Mouse (Mus musculus) forebrain, embryonic 14.5 days (tissue): ENCODE results near the gene Prpf40b. TPM values are rescaled to one million over a fixed set of nuclear protein-coding genes. Genes with fewer than 3 reads are reported as not detected.

Source experiments
- ATAC-seq: fragments of 200-750 bp; cut with Nextera tagmentation; 2 replicates; pipeline ENCODE4 v1.8.0; 2017; ENCODE audit warnings: mild to moderate bottlenecking, moderate library complexity
- DNase-seq: peaks from one replicate; pipeline ENCODE4 v3.0.0-alpha.2; 2015; ENCODE audit warnings: low spot score
- H3K27ac ChIP-seq: fragments of 300-500 bp; sonication (generic); 2 replicates; pipeline ENCODE4 v1.5.1; 2014; ENCODE audit warnings: low read depth, mild to moderate bottlenecking, control low read depth, low read length, moderate library complexity
- H3K27me3 ChIP-seq: fragments of 300-500 bp; sonication (generic); replicated peaks from 2 replicates; pipeline ENCODE4 v1.6.1; 2014; ENCODE audit warnings: low read length, control low read depth, mixed read lengths; ENCODE audit not compliant: control insufficient read depth, insufficient read depth
- H3K36me3 ChIP-seq: fragments of 300-500 bp; sonication (generic); 2 replicates; pipeline ENCODE4 v1.6.1; 2014; ENCODE audit warnings: low read length, control low read depth; ENCODE audit not compliant: control insufficient read depth, insufficient read depth
- H3K4me1 ChIP-seq: fragments of 300-500 bp; sonication (generic); 2 replicates; pipeline ENCODE4 v1.6.1; 2014; ENCODE audit warnings: antibody characterized with exemption, low read length, control low read depth; ENCODE audit not compliant: control insufficient read depth, insufficient read depth
- H3K4me2 ChIP-seq: fragments of 300-500 bp; sonication (generic); 2 replicates; pipeline ENCODE4 v1.6.1; 2014; ENCODE audit warnings: mild to moderate bottlenecking, control low read depth, low read length
- H3K4me3 ChIP-seq: fragments of 300-500 bp; sonication (generic); 2 replicates; pipeline ENCODE4 v1.5.1; 2014; ENCODE audit warnings: low read depth, low read length, control low read depth
- H3K9ac ChIP-seq: fragments of 300-500 bp; sonication (generic); 2 replicates; pipeline ENCODE4 v1.6.1; 2014; ENCODE audit warnings: mild to moderate bottlenecking, low read length, control low read depth, moderate library complexity
- H3K9me3 ChIP-seq: fragments of 300-500 bp; sonication (generic); replicated peaks from 2 replicates; pipeline ENCODE4 v1.6.1; 2016; ENCODE audit warnings: low read length, control low read depth, mixed read lengths; ENCODE audit not compliant: control insufficient read depth
- WGBS: fragments of 180-500 bp; shearing (Covaris S2); extraction: QIAGEN DNeasy Blood & Tissue Kit; methylation state at CpG from one replicate; pipeline ENCODE4 v1.1.7; 2014; 5-methylcytosine and 5-hydroxymethylcytosine counted together
- polyA plus RNA-seq: library from polyadenylated mRNA; unstranded; fragments of >200 nt; fragmentation: Nextera tagmentation; extraction: Ambion mirVana; gene quantifications from 2 replicates; pipeline ENCODE4 v1.2.1, GENCODE M21; 2014

Gene Prpf40b
- polyA plus RNA-seq, 1 experiment from 2014 or later: 57.2 TPM

DNA sequence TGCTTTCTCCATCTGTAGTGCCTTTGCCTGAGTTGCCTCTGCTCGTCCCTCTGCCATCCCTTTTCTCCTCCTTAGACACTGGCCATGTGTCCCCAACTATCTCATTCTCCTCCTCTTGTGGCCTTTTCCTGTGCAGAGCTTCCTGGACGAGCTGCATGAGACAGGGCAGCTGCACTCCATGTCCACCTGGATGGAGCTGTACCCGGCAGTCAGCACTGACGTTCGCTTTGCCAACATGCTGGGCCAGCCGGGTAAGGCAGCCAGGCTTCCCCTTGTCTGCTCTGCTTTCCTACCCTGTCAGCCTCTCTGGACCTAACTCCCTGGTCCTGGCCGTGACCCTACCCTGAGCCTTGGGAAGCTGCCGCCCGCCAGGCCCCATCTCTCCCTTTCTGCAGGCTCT is 14.7 kb downstream of the Prpf40b start:
- Histone ChIP-seq H3K9me3 (no peaks in the 10 kb centered on the region), H3K4me2 (no peak overlapping the region), H3K27ac (no peak overlapping the region), H3K4me3 (no peak overlapping the region), H3K27me3 (no peaks in the 10 kb centered on the region), H3K9ac (no peak overlapping the region), H3K4me1 (no peaks in the 10 kb centered on the region), H3K36me3 (peaks cover 99% of the 10 kb centered on the region)
- ATAC-seq (no peak), DNase-seq (no peak)
- WGBS: 90% methylated on average over 9 of the region's 9 CpGs

DNA sequence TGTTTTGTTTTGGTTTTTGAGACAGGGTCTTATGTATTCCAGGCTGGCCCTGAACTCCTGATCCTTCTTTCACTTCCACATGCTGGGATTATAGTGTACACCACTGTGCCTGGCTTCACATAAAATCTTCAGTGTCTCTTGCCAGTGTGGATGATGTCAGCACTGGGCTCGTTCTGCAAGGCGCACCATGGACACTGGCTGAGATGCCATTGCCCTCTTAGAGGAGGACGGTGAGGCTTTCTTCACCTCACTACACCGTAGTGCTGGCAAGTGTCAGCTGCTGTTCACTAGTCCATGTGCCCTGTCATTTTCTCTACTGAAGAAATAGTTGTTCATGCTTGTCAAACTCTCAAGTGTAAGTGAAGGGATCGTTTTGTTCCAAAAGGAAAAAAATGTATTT is 15.7 kb downstream of the Prpf40b start:
- Histone ChIP-seq H3K4me3 (no peak overlapping the region), H3K9me3 (no peaks in the 10 kb centered on the region), H3K4me1 (no peaks in the 10 kb centered on the region), H3K36me3 (peaks cover 99% of the 10 kb centered on the region), H3K27me3 (no peaks in the 10 kb centered on the region), H3K4me2 (no peak overlapping the region), H3K27ac (no peak overlapping the region), H3K9ac (no peak overlapping the region)
- WGBS: 94% methylated on average over 5 of the region's 5 CpGs
- no peak for ATAC-seq
- no peak for DNase-seq

DNA sequence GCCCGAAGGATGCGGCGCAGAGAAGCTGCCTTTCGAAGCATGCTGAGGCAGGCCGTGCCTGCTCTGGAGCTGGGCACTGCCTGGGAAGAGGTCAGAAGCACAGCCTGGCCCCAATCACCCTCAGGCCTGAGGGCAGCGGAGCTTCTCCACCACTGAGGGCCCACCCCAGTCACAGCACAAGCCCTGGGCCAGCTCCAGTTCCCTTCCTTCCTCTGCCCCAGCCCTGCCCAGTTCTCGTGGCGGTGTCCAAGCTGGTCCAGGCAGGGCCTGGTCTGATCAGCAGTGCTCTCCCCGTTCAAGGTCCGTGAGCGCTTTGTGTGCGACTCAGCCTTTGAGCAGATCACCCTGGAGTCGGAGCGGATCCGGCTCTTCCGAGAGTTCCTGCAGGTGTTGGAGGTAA is 20.0 kb downstream of the Prpf40b start:
- H3K4me3 ChIP-seq: no peak overlapping the region
- H3K4me1 ChIP-seq: no peaks in the 10 kb centered on the region
- no peak overlapping the region for H3K27ac ChIP-seq
- no peak for DNase-seq
- 93% methylated on average over 16 of the region's 16 CpGs for WGBS
- H3K9me3 ChIP-seq: no peaks in the 10 kb centered on the region
- H3K36me3 ChIP-seq: peaks cover 98% of the 10 kb centered on the region
- ATAC-seq: no peak
- no peak overlapping the region for H3K4me2 ChIP-seq
- H3K27me3 ChIP-seq: no peaks in the 10 kb centered on the region
- H3K9ac ChIP-seq: no peak overlapping the region

DNA sequence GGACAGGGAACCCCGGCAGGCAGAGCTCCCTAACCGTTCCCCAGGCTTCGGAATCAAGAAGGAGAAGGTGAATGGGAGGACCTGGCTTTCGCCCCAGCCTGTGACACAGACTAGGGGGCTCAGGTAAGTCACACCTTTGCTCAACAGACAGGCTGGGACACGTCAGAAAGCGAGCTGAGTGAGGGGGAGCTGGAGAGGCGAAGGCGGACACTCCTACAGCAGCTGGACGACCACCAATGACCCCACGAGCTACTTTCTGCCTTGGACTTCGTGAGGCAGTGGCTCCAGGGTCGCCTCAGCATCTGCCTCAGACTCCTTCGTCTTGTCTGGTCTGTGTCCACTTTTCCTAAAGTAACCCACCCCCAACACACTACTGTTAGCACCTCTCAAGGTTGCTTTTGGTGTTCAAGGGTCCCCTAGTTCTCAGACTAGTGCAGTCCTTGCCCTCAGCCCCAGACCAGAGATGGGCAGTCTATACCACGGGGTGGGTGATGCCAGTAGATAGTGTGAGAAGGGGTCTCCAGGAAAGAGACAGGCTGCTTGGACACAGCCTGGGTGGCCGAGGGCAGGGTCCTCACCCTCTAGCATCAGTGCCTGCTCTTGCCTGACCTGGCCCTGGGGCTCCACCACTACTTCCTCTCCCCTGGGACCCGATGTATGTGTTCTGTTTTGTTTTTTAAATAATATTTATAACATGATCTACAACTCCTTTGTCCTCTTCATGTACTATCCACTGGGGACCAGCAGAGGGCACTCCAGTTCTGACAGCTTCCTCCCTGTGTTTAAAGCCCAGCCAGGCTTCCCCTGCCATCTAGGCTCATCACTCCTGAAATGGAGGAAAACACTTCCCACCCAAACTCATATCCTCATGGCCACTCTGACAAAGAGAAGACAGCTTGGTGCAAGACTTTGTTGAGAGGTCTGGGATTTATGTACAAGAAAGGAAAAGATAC is 21.7 kb downstream of the Prpf40b start:
- no peaks in the 10 kb centered on the region for H3K9me3 ChIP-seq
- no peak overlapping the region for H3K4me3 ChIP-seq
- H3K4me1 ChIP-seq: no peaks in the 10 kb centered on the region
- 82% methylated on average over 16 of the region's 16 CpGs for WGBS
- peaks cover 96% of the 10 kb centered on the region for H3K36me3 ChIP-seq
- peak overlapping the region; percentile 17; the same call in 1 of the 2 replicates for H3K9ac ChIP-seq
- peak; percentile 88 for DNase-seq
- no peak overlapping the region for H3K4me2 ChIP-seq
- H3K27me3 ChIP-seq: no peaks in the 10 kb centered on the region
- peak overlapping the region; percentile 79 for H3K27ac ChIP-seq
- ATAC-seq: peak; percentile 76

DNA sequence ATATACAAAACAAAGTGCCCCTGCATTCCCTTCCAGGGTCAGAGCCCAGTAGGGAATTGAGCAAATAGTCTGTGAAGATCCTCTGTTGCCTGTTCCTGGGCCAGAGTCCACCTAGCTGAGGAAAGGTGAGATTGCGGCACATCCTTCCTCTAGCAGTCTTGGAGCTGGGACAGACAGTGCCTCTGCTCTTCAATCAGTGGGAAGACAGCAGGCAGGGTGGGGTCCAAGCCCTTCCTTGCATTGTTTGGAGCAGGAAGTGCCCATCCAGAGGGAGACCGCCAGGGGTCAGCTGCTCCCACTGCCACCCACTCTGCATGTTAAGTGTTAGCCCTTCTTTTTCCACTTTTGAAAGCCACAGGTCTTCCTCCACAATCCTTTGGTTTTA is 22.4 kb downstream of the Prpf40b start:
- H3K36me3 ChIP-seq: peaks cover 96% of the 10 kb centered on the region
- DNase-seq (no peak), ATAC-seq (no peak)
- no peaks in the 10 kb centered on the region for H3K4me1 ChIP-seq
- peak overlapping the region; percentile 17; the same call in 1 of the 2 replicates for H3K9ac ChIP-seq
- H3K4me2 ChIP-seq: no peak overlapping the region
- 83% methylated on average over 2 of the region's 2 CpGs for WGBS
- no peaks in the 10 kb centered on the region for H3K9me3 ChIP-seq
- no peaks in the 10 kb centered on the region for H3K27me3 ChIP-seq
- no peak overlapping the region for H3K4me3 ChIP-seq
- peak overlapping the region; percentile 79 for H3K27ac ChIP-seq

DNA sequence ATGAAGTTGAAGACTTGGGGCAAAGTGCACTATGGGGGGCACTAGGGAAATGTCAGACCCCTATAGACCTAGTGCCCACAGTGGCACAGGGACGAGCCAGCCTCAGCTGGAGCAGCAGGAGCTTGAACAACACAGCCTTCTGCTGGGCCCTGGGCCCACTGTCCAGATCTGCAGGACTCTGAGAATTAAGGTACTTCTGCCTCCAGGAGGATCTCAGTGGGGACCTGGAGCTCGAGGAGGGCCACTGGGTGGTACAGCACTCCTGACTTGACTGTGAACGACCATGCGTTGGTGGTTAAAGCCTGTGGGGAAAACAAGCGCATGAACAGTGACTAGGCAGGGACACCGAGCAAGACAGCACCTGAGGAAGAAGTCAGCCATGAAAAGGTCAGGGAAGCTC is 23.2 kb downstream of the Prpf40b start:
- Histone ChIP-seq H3K4me1 (no peaks in the 10 kb centered on the region), H3K4me3 (no peak overlapping the region), H3K36me3 (peaks cover 96% of the 10 kb centered on the region), H3K9me3 (no peaks in the 10 kb centered on the region), H3K4me2 (no peak overlapping the region), H3K27me3 (no peaks in the 10 kb centered on the region), H3K27ac (no peak overlapping the region; the same call in 1 of the 2 replicates), H3K9ac (no peak overlapping the region)
- ATAC-seq: no peak
- no peak for DNase-seq
- 90% methylated on average over 6 of the region's 6 CpGs for whole genome bisulfite sequencing

DNA sequence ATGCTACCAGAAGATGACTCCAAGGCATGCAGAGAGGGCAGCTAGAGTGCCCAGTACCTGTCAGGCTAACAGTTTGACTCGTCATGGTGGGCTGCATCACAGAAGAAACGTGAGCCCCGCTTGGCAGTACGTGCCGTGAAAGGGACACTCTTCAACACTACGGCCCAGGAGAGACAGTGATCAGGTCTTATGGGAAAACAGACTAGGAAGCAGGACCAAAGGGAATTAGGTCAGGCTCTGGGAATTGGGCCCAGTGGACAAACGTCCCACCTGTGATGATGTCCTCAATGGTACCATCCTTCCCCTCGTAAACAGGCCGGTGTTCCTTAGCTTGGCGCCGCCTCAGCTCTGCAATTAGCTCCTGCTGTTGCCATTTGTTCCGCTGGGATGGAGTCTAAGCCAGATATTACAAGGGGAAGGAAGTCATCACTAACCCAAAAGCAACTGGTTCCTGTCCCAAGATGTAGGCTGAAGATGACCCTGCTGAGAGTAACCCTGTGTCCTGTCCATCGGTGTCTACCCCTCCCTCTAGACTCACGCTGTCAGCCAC is 24.0 kb downstream of the Prpf40b start:
- Histone ChIP-seq H3K9ac (no peak overlapping the region), H3K4me3 (no peak overlapping the region), H3K27me3 (no peaks in the 10 kb centered on the region), H3K36me3 (peaks cover 96% of the 10 kb centered on the region), H3K9me3 (no peaks in the 10 kb centered on the region), H3K4me1 (no peaks in the 10 kb centered on the region), H3K4me2 (no peak overlapping the region), H3K27ac (peak overlapping the region; percentile 14; the same call in 1 of the 2 replicates)
- 94% methylated on average over 14 of the region's 14 CpGs for WGBS
- DNase-seq (no peak), ATAC-seq (no peak)

DNA sequence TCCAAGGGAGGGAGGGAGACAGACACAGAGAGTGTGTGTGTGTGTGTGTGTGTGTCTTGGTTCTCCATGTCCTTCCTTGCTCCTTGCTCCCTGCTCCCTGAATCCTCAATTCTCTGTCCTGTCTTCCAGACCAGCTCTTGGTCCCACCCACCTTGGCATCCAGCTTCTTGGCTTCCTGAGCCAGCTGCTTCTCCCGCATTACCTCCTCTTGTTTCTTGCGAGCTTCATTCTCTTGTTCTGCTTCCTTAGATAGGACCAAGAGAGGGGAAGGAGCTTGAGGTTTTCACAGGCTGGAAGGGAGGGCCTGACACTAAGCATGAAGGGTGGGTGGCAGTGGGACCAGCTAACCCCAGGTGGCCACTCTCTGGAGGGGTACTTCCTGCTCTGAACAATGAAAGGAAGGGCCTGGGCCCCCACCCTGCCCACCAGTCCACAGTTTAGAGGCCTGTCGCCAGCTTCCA is 24.6 kb downstream of the Prpf40b start:
- WGBS: 76% methylated on average over 3 of the region's 3 CpGs
- no peak for ATAC-seq
- H3K9ac ChIP-seq: no peak overlapping the region
- H3K4me1 ChIP-seq: no peaks in the 10 kb centered on the region
- no peak for DNase-seq
- H3K27ac ChIP-seq: 0 out of 2 replicates have a peak overlapping the region, but pooled peaks have one; percentile 9
- no peaks in the 10 kb centered on the region for H3K9me3 ChIP-seq
- H3K27me3 ChIP-seq: no peaks in the 10 kb centered on the region
- H3K4me3 ChIP-seq: no peak overlapping the region
- H3K36me3 ChIP-seq: peaks cover 94% of the 10 kb centered on the region
- no peak overlapping the region for H3K4me2 ChIP-seq

DNA sequence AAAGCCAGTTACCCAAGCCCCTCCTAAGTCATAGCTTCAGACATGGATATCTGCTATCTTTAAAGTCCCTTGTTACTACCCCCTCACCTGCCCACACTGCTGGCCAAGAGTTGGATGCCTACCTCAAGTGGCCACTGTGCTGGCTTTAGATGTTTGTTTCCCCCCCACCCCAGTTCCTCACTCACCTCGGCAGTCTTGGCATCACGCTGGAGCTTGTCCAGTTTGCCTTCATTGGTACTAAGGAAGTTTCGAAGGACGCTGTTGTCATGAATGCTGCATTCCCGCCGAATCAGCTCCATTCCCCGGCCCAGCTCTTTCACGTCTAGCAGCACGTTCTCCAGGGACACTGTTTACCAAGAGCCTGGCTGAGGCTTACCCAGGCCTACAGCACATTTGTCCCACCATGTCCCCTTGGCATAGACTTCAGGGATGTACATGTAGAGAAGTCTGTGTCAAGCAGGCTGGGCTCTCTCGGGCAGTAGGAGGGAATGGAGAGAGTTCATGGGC is 25.3 kb downstream of the Prpf40b start:
- Histone ChIP-seq H3K4me1 (no peaks in the 10 kb centered on the region), H3K9ac (no peak overlapping the region), H3K4me2 (no peak overlapping the region), H3K4me3 (no peak overlapping the region), H3K36me3 (peaks cover 94% of the 10 kb centered on the region), H3K9me3 (no peaks in the 10 kb centered on the region), H3K27me3 (no peaks in the 10 kb centered on the region), H3K27ac (peak overlapping the region; percentile 21; the same call in 1 of the 2 replicates)
- WGBS: 88% methylated on average over 10 of the region's 10 CpGs
- no peak for DNase-seq
- no peak for ATAC-seq
